Mouse (Mus musculus) G1E (cell line): ENCODE data around the gene Mgat4b.

Experiments used
- CTCF ChIP-seq: IDR thresholded peaks from 2 replicates; pipeline ENCODE4 v1.5.1; 2012; ENCODE audit warnings: low read depth, low read length, inconsistent platforms, mixed read lengths
- GATA1 ChIP-seq: IDR thresholded peaks from 2 replicates; pipeline ENCODE4 v1.6.1; 2012; ENCODE audit warnings: borderline replicate concordance, low read length, inconsistent platforms, mixed read lengths
- POLR2AphosphoS5 ChIP-seq: IDR thresholded peaks from 2 replicates; pipeline ENCODE4 v1.6.1; 2012; ENCODE audit warnings: low read depth, low read length, inconsistent platforms; ENCODE audit not compliant: insufficient replicate concordance

- TF ChIP-seq GATA1: no peak
- TF ChIP-seq CTCF: no peak
- TF ChIP-seq POLR2AphosphoS5: no peak
These were observed 55.2 kb downstream of the Mgat4b start for GRCm38 (mm10) chr11:50265931-50266330.
